Mouse (Mus musculus) G1E (cell line): ENCODE results near the gene Slc25a33.

Experiments used
- CTCF ChIP-seq: IDR thresholded peaks from 2 replicates; pipeline ENCODE4 v1.5.1; 2012; ENCODE audit warnings: low read depth, low read length, inconsistent platforms, mixed read lengths
- GATA1 ChIP-seq: IDR thresholded peaks from 2 replicates; pipeline ENCODE4 v1.6.1; 2012; ENCODE audit warnings: borderline replicate concordance, low read length, inconsistent platforms, mixed read lengths
- POLR2AphosphoS5 ChIP-seq: IDR thresholded peaks from 2 replicates; pipeline ENCODE4 v1.6.1; 2012; ENCODE audit warnings: low read depth, low read length, inconsistent platforms; ENCODE audit not compliant: insufficient replicate concordance

DNA sequence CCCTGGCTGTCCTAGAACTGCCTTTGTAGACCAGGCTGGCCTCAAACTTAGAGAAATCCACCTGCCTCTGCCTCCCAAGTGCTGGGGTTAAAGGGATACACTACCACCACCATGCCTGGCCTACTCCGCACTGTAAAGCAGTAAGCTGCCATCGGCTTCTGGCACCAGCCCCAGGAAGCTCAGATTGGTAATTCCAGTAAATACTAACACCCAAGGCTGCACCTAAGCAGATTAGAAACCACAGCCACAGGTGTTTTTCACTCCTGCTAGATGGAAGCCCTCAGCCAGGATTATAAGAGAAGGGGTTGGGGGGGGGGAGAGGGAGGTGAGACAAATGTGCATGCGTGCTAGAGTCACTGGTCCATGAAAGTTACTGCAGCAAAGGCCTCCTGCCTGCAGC is 45.1 kb upstream of the Slc25a33 start:
- TF ChIP-seq CTCF: no peak
- TF ChIP-seq GATA1: no peak
- TF ChIP-seq POLR2AphosphoS5: no peak
